Mouse (Mus musculus) intestine, embryonic 16.5 days (tissue): ENCODE measurements around the gene Toe1. TPM values are rescaled to one million over a fixed set of nuclear protein-coding genes. Genes with fewer than 3 reads are reported as not detected.

ENCODE experiments used
- polyA plus RNA-seq: library from polyadenylated mRNA; unstranded; fragments of >200 nt; fragmentation: Nextera tagmentation; extraction: Ambion mirVana; gene quantifications from 2 replicates; pipeline ENCODE4 v1.2.1, GENCODE M21; 2015

Gene Toe1
- polyA plus RNA-seq, 1 experiment from 2014 or later = 31.0 TPM

Other genes with a start within 250 kb of the Toe1 start
- 29.7 and 31.3 TPM in 2 replicates for gene Gpbp1l1, start 250.0 kb downstream of the Toe1 start, polyA plus RNA-seq
- 6.1 and 6.4 TPM in 2 replicates for gene Ccdc17, start 211.0 kb downstream of the Toe1 start, polyA plus RNA-seq
- gene Nasp, start 179.7 kb downstream of the Toe1 start, polyA plus RNA-seq = 74.0 and 89.8 TPM in 2 replicates
- 928 and 934 TPM in 2 replicates for gene Akr1a1, start 156.0 kb downstream of the Toe1 start, polyA plus RNA-seq
- 1,384 and 1,485 TPM in 2 replicates for gene Prdx1, start 122.1 kb downstream of the Toe1 start, polyA plus RNA-seq
- gene Mmachc, start 99.2 kb downstream of the Toe1 start, polyA plus RNA-seq = 20.7 and 22.7 TPM in 2 replicates
- gene Ccdc163, start 99.1 kb downstream of the Toe1 start, polyA plus RNA-seq = 21.3 and 22.6 TPM in 2 replicates
- gene Tesk2, start 86.7 kb downstream of the Toe1 start, polyA plus RNA-seq = 10.4 and 11.6 TPM in 2 replicates
- gene Mutyh, start 83 bp upstream of the Toe1 start, polyA plus RNA-seq = 9.1 and 9.5 TPM in 2 replicates
- 1.5 and 1.9 TPM in 2 replicates for gene Hpdl, start 14.1 kb upstream of the Toe1 start, polyA plus RNA-seq
- 1.2 and 1.4 TPM in 2 replicates for gene Zswim5, start 69.7 kb upstream of the Toe1 start, polyA plus RNA-seq
- 72.8 and 82.8 TPM in 2 replicates for gene Urod, start 186.8 kb upstream of the Toe1 start, polyA plus RNA-seq
- gene Hectd3, start 187.7 kb upstream of the Toe1 start, polyA plus RNA-seq = 14.0 and 15.6 TPM in 2 replicates
- 26.8 and 31.4 TPM in 2 replicates for gene Eif2b3, start 211.8 kb upstream of the Toe1 start, polyA plus RNA-seq